Mouse (Mus musculus): ENCODE measurements around the gene H3f3b. TPM values are rescaled to one million over a fixed set of nuclear protein-coding genes. Genes with fewer than 3 reads are reported as not detected.

H3f3b gene
- polyA plus RNA-seq, 1 experiment from 2014 or later: 1,985 TPM

DNA sequence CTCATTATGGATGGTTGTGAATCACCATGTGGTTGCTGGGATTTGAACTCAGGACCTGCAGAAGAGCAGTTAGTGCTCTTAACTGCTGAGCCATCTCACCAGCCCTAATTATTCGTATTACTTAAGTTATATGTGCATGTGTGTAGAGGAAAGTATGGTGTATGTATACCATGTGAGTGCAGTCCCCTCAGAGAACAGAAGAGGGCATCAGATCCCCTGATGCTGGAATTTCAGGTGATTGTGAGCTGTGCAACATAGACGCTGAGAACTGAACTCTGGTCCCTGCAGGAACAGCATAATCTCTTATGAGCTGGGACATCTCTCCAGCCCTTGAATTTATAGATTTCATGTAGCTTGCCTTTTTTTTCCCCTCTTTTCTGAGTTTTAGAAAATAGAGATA, 14.1 kb upstream of the H3f3b start:
- H3K4me1 ChIP-seq: no peaks in the 10 kb centered on the region
- no peak overlapping the region for H3K27ac ChIP-seq
- H3K9me3 ChIP-seq (replicated peaks): no peaks in the 10 kb centered on the region
- H3K27me3 ChIP-seq (ENCODE audit: low read depth, poor library complexity, severe bottlenecking): no peaks in the 10 kb centered on the region
- DNase-seq (ENCODE audit: low spot score): no peak
- H3K36me3 ChIP-seq: peaks cover 95% of the 10 kb centered on the region
- WGBS: 97% methylated on average over 2 of the region's 2 CpGs
- H3K4me3 ChIP-seq: no peak overlapping the region

DNA sequence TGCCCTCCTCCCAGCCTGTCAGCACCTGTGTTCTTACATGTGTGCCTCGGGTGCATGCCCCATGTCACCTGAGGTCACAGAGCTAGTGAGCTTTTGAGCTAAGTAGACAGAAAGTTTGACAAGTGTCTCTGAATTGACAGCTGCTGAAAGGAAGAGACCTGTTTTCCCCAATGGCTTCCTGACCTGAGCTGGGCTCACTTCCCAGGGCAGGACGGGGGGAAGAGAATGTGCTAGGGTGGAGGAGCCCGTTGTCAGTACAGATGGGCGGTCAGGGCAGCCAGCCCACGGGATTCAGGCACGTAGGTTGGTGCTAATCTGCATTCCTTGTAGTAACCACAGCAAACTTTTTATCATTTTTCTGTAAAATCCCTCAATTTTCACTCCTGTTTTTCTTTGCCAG, 12.8 kb upstream of the H3f3b start:
- 93% methylated on average over 6 of the region's 6 CpGs for WGBS
- Histone ChIP-seq H3K27ac (no peak overlapping the region), H3K36me3 (peaks cover 90% of the 10 kb centered on the region), H3K4me1 (no peaks in the 10 kb centered on the region), H3K4me3 (no peak overlapping the region), H3K9me3 (replicated peaks) (no peaks in the 10 kb centered on the region), H3K27me3 (ENCODE audit: low read depth, poor library complexity, severe bottlenecking) (no peaks in the 10 kb centered on the region)
- no peak for DNase-seq (ENCODE audit: low spot score)

- no peak for DNase-seq (ENCODE audit: low spot score)
- Histone ChIP-seq H3K27ac (no peak overlapping the region), H3K27me3 (ENCODE audit: low read depth, poor library complexity, severe bottlenecking) (no peaks in the 10 kb centered on the region), H3K36me3 (peaks cover 90% of the 10 kb centered on the region), H3K4me3 (no peak overlapping the region), H3K9me3 (replicated peaks) (no peaks in the 10 kb centered on the region), H3K4me1 (peaks cover 4% of the 10 kb centered on the region; the same call in 1 of the 2 replicates)
- 92% methylated on average over 9 of the region's 9 CpGs for WGBS
These were observed 10.1 kb upstream of the H3f3b start for GRCm38 (mm10) chr11:116037826-116038225.

- 77% methylated on average over 3 of the region's 3 CpGs for WGBS
- peaks cover 90% of the 10 kb centered on the region for H3K36me3 ChIP-seq
- H3K4me1 ChIP-seq: peaks cover 12% of the 10 kb centered on the region
- H3K9me3 ChIP-seq (replicated peaks): no peaks in the 10 kb centered on the region
- no peak overlapping the region for H3K27ac ChIP-seq
- no peak for DNase-seq (ENCODE audit: low spot score)
- no peaks in the 10 kb centered on the region for H3K27me3 ChIP-seq (ENCODE audit: low read depth, poor library complexity, severe bottlenecking)
- H3K4me3 ChIP-seq: no peak overlapping the region
These were observed 8.9 kb upstream of the H3f3b start for GRCm38 (mm10) chr11:116036671-116037070.

DNA sequence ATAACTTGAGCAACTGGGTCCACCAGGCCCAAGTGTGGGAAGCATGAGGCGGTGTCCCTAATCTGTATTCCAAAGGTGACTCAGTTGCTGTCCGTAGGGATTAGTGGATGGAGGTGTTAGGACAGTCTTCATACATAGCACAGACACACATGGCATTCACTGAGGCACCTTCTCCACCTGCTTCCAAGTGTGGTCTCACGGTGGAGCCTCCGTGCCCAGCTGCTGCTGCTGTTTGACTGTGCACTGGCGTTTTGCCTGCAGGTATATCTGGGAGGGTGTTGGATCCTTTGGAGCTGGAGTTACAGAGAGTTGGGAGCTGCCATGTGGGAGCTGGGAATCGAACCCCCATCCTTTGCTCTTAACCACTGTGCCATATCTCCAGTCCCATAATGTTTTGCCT, 6.8 kb upstream of the H3f3b start:
- H3K36me3 ChIP-seq: peaks cover 72% of the 10 kb centered on the region

GRCm38 (mm10) chr11:116030898-116031845, 3.4 kb upstream of the H3f3b start:
- H3K9me3 ChIP-seq (replicated peaks): no peaks in the 10 kb centered on the region
- peak; percentile 57 for DNase-seq (ENCODE audit: low spot score)
- H3K27me3 ChIP-seq (ENCODE audit: low read depth, poor library complexity, severe bottlenecking): no peaks in the 10 kb centered on the region
- WGBS: 33% methylated on average over 14 of the region's 14 CpGs
- H3K27ac ChIP-seq: peak overlapping the region; percentile 99
- peaks cover 41% of the 10 kb centered on the region for H3K36me3 ChIP-seq
- H3K4me3 ChIP-seq: peak overlapping the region; percentile 74
- H3K4me1 ChIP-seq: peaks cover 23% of the 10 kb centered on the region

More for the DNA sequence above, 6.8 kb upstream of the H3f3b start:
- WGBS: 95% methylated on average over 6 of the region's 6 CpGs
- Histone ChIP-seq H3K27ac (no peak overlapping the region), H3K27me3 (ENCODE audit: low read depth, poor library complexity, severe bottlenecking) (no peaks in the 10 kb centered on the region), H3K4me1 (peaks cover 20% of the 10 kb centered on the region), H3K9me3 (replicated peaks) (no peaks in the 10 kb centered on the region), H3K4me3 (no peak overlapping the region)
- no peak for DNase-seq (ENCODE audit: low spot score)

GRCm38 (mm10) chr11:116030088-116030897, 2.5 kb upstream of the H3f3b start, which contains the start of gene Unk:
TSS of gene Unk (plus strand) at chr11:116030322.
- H3K4me3 ChIP-seq: peak within 1 kb of the TSS; percentile 74
- peak within 1 kb of the TSS; percentile 99 for H3K27ac ChIP-seq
- H3K27me3 ChIP-seq (ENCODE audit: low read depth, poor library complexity, severe bottlenecking): no peaks in the 10 kb centered on the region
- no peaks in the 10 kb centered on the region for H3K9me3 ChIP-seq (replicated peaks)
- DNase-seq (ENCODE audit: low spot score): peak; percentile 98
- under 1% methylated on average over 65 of the region's 67 CpGs for WGBS
- peaks cover 36% of the 10 kb centered on the region for H3K36me3 ChIP-seq
- H3K4me1 ChIP-seq: peaks cover 23% of the 10 kb centered on the region

GRCm38 (mm10) chr11:116029086-116029865, 1.5 kb upstream of the H3f3b start:
- Histone ChIP-seq H3K4me1 (peaks cover 23% of the 10 kb centered on the region), H3K27ac (peak overlapping the region; percentile 99), H3K4me3 (peak overlapping the region; percentile 74), H3K27me3 (ENCODE audit: low read depth, poor library complexity, severe bottlenecking) (no peaks in the 10 kb centered on the region), H3K36me3 (peaks cover 26% of the 10 kb centered on the region), H3K9me3 (replicated peaks) (no peaks in the 10 kb centered on the region)
- no peak for DNase-seq (ENCODE audit: low spot score)
- WGBS: 89% methylated on average over 6 of the region's 6 CpGs

DNA sequence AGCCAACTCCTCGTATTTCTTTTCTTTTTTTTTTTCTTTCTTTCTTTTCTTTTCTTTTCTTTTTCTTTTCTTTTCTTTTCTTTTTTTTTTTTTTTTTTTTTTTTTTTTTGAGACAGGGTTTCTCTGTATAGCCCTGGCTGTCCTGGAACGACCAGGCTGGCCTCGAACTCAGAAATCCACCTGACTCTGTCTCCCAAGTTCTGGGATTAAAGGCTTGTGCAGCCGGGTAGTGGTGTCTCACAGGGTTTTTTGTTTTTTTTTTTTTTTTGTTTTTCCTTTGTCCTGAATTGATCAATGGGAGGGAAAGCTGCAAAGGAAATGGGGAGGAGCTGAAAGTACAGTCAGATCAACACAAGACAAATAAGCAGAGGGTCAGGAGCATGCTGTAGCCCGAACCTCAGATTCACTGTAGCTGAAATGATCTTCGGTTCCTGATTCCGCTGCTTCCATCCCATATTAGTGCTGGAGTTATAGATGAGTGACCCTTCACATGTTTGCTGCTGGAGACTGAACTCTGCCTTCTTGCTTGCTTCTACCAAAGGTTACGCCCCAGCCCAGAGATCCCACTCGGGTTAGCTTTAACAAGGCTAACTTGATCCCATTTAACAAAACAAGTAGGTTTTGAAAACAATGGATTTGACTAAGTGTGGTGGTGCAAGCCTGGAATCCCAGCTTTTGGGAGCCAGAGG, 559 bp upstream of the H3f3b start:
- no peaks in the 10 kb centered on the region for H3K9me3 ChIP-seq (replicated peaks)
- H3K36me3 ChIP-seq: peaks cover 23% of the 10 kb centered on the region
- peaks cover 23% of the 10 kb centered on the region for H3K4me1 ChIP-seq
- no peak overlapping the region for H3K27ac ChIP-seq
- 85% methylated on average over 9 of the region's 9 CpGs for WGBS
- H3K4me3 ChIP-seq: no peak overlapping the region
- H3K27me3 ChIP-seq (ENCODE audit: low read depth, poor library complexity, severe bottlenecking): no peaks in the 10 kb centered on the region
- DNase-seq (ENCODE audit: low spot score): no peak

DNA sequence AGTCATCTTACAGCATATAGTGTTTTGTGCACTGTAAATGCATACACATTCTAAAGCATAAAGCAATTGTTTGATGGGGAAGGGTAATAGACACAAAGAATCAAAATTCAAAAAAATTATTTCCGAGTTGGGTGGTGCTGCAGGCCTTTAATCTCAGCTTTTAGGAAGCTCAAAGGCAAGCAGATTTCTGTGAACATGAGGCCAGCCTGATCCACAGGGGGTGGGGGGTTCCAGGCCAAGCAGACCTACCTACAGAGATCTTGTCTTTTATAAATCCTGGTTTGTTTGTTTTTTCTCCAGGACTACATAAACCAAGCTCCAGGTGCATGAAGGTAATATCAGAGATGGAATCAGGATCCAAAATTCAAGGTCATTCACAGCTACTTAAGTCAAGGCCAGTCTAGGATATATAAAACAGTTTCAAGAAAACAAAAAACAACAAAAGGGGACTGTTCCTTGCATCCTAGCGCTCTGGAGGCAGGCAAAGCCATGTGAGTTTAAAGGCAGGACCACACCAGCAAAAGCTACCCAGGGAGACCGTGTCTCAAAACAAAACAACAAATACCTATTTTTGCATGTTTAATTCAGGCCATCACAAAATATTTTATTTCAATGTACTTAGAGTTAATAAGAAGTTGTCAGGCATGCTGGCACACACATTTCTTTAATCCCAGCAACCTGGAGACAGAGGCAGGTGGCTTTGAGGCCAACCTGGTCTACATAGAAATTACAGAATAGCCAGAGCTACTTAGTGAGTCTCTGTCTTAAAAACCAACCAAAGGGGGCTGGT, 2.5 kb downstream of the H3f3b start:
- WGBS: 89% methylated on average over 3 of the region's 3 CpGs
- Histone ChIP-seq H3K36me3 (peaks cover 30% of the 10 kb centered on the region), H3K4me3 (0 out of 2 replicates have a peak overlapping the region, but pooled peaks have one; percentile 96), H3K27me3 (ENCODE audit: low read depth, poor library complexity, severe bottlenecking) (no peaks in the 10 kb centered on the region), H3K9me3 (replicated peaks) (no peaks in the 10 kb centered on the region), H3K4me1 (peaks cover 11% of the 10 kb centered on the region), H3K27ac (peak overlapping the region; percentile 99; the same call in 1 of the 2 replicates)
- DNase-seq (ENCODE audit: low spot score): no peak

GRCm38 (mm10) chr11:116024356-116024808, 3.4 kb downstream of the H3f3b start:
- peak; percentile 98 for DNase-seq (ENCODE audit: low spot score)
- no peaks in the 10 kb centered on the region for H3K27me3 ChIP-seq (ENCODE audit: low read depth, poor library complexity, severe bottlenecking)
- H3K36me3 ChIP-seq: peaks cover 33% of the 10 kb centered on the region
- under 1% methylated on average over 37 of the region's 37 CpGs for WGBS
- H3K4me3 ChIP-seq: peak overlapping the region; percentile 96
- H3K9me3 ChIP-seq (replicated peaks): no peaks in the 10 kb centered on the region
- peaks cover 9% of the 10 kb centered on the region for H3K4me1 ChIP-seq
- peak overlapping the region; percentile 99 for H3K27ac ChIP-seq
